Comparison of ENCODE assay signal across 14 mouse cellular contexts in genomic region chrX:20771666-20772065, GRCm38 (mm10). TPM values are rescaled to one million over a fixed set of nuclear protein-coding genes. Genes with fewer than 3 reads are reported as not detected.
A peak's percentile ranks its signal among the peaks of the same experiment; 100 is the strongest.
DNase-seq lines count a peak whose midpoint lies in the region; TF ChIP-seq lines count a peak whose summit lies in the region.
"Had no signal": no experiment of that assay in that cellular context is flagged by ENCODE, and none has a peak within 500 bp of the region (broad histone marks: within the 10 kb centered on the region; RNA-seq: fewer than 3 reads in every experiment).

No protein-coding gene starts in this region.

- dilution Hi-C loops in CH12.LX (cut with MboI; ENCODE audit: extremely low pct_ligation_motif_present, extremely low pct_unique_long_range_greater_than_20kb, low sequenced_read_pairs) = no loop called here

- H3K36me3 ChIP-seq in CH12.LX (replicated peaks in 1 of 2; ENCODE audit: control insufficient read depth in 1 of 2, insufficient read depth in 1 of 2, low read length in 1 of 2) = no peaks in the 10 kb centered on the region
- H3K36me3 ChIP-seq: forebrain, embryonic 12.5 days; heart, embryonic 15.5 days; limb, embryonic 15.5 days had no signal

- no peak for TF ChIP-seq POLR2A in CH12.LX (IDR thresholded peaks at IDR 0.05; ENCODE audit: low read depth, low read length)

- no peak overlapping the region for H3K27ac ChIP-seq in CH12.LX (ENCODE audit: insufficient read depth, low read depth)
- H3K27ac ChIP-seq: forebrain, embryonic 12.5 days; heart, embryonic 15.5 days; layer of hippocampus, adult 2 months; limb, embryonic 15.5 days had no signal

- TF ChIP-seq EP300 in CH12.LX (IDR thresholded peaks at IDR 0.05; ENCODE audit: low read length) = no peak

- TF ChIP-seq RAD21 in CH12.LX (IDR thresholded peaks at IDR 0.05; ENCODE audit: low read depth, low read length) = no peak

- H3K9me3 ChIP-seq in CH12.LX (replicated peaks; ENCODE audit: low read length) = no peaks in the 10 kb centered on the region
- H3K9me3 ChIP-seq: forebrain, embryonic 12.5 days; heart, embryonic 15.5 days; limb, embryonic 15.5 days had no signal

- H3K4me1 ChIP-seq in CH12.LX (ENCODE audit: control insufficient read depth in 1 of 2, insufficient read depth in 2 of 2) = peaks cover 0 to 10% of the 10 kb centered on the region in 2 experiments; a peak in 2 of 4 replicates
- H3K4me1 ChIP-seq: forebrain, embryonic 12.5 days; heart, embryonic 15.5 days; limb, embryonic 15.5 days had no signal

- no peak overlapping the region for H3K9ac ChIP-seq in CH12.LX (ENCODE audit: insufficient read depth, low read depth)
- H3K9ac ChIP-seq: forebrain, embryonic 12.5 days; heart, embryonic 15.5 days; limb, embryonic 15.5 days had no signal

- DNase-seq in lung, adult 18-20 months = peak; percentile 4 to 8
- no peak for DNase-seq in lung, postnatal 14 days
- DNase-seq in CH12.LX (ENCODE audit: extremely low read depth) (peak; percentile 15), ZHBTc4 (ENCODE audit: low read depth, low spot score) (peak; percentile 73), MN1 (ENCODE audit: low spot score) (no peak)
- DNase-seq in naive thymus-derived CD4-positive, alpha-beta T cell, adult 2 months (ENCODE audit: low read depth) = peak; percentile 15
- no peak for DNase-seq in gastrocnemius, postnatal 14 days
- DNase-seq in left cerebral cortex, postnatal 36 days (ENCODE audit: low spot score in 2 of 2) = no peak

- in situ Hi-C loops in CH12.LX (cut with MboI; ENCODE audit: low pct_ligation_motif_present, low pct_unique_long_range_greater_than_20kb, low sequenced_read_pairs) = loop anchor here (10.0 kb wide), 1 partner anchor 107 kb away; no protein-coding TSS in a partner anchor

- H3K4me3 ChIP-seq in CH12.LX (replicated peaks in 1 of 3; ENCODE audit: low read depth in 2 of 3, low read length in 2 of 3, poor library complexity in 1 of 3) = no peak overlapping the region
- H3K4me3 ChIP-seq: forebrain, embryonic 12.5 days; heart, embryonic 15.5 days; layer of hippocampus, adult 2 months; limb, embryonic 15.5 days had no signal

- H3K27me3 ChIP-seq in CH12.LX (replicated peaks) = no peaks in the 10 kb centered on the region
- H3K27me3 ChIP-seq: forebrain, embryonic 12.5 days; heart, embryonic 15.5 days; limb, embryonic 15.5 days; Patski had no signal

- TF ChIP-seq CTCF in CH12.LX (conservative IDR thresholded peaks at IDR 0.05 in 1 of 2, IDR thresholded peaks at IDR 0.05 in 1 of 2; ENCODE audit: low read depth in 2 of 2, low read length in 2 of 2) = no peak

- no peak overlapping the region for H3K4me2 ChIP-seq in CH12.LX (ENCODE audit: insufficient read depth, low read depth, poor library complexity, severe bottlenecking)
- H3K4me2 ChIP-seq: forebrain, embryonic 12.5 days; heart, embryonic 15.5 days; limb, embryonic 15.5 days; midbrain, embryonic 11.5 days had no signal

- intact Hi-C loops in gastrocnemius, postnatal 14 days (cut with DNase I; ENCODE audit: low total_unique reads) = no loop called here
- intact Hi-C loops in left cerebral cortex, postnatal 36 days (cut with DNase I) = loop anchor here (5.0 kb wide), 1 partner anchor 109 kb away; no protein-coding TSS in a partner anchor

- H3K79me2 ChIP-seq in CH12.LX (replicated peaks; ENCODE audit: control insufficient read depth, extremely low read depth, insufficient read depth, poor library complexity, severe bottlenecking) = no peaks in the 10 kb centered on the region

TF ChIP-seq in CH12.LX, 34 proteins besides CTCF, POLR2A, EP300 and RAD21:
- no peak for TF ChIP-seq MYC (IDR thresholded peaks at IDR 0.05; ENCODE audit: low read depth, low read length)

RNA-seq across cellular contexts. Expression of gene Araf, which starts 25.9 kb away (rescaled TPM):
- total RNA-seq in CH12.LX (2012; rRNA removed) = 60.6 and 63.8 TPM in 2 replicates
- 52.8 and 55.9 TPM in 2 replicates for total RNA-seq in CH12.LX (2014; rRNA removed)
- 72.2 and 79.7 TPM in 2 replicates for polyA plus RNA-seq in CH12.LX (2012; ENCODE audit: insufficient read length, low read depth)
- total RNA-seq in gastrocnemius, postnatal 14 days (2021) = 10 to 100 TPM; 74.6 to 78.7 TPM
- total RNA-seq in left cerebral cortex, postnatal 36 days (2021) = 100 to 1,000 TPM; 172 to 185 TPM

Comparison
In these comparisons a context has a peak if more than half of its experiments do, and no peak if none do; other contexts are left out.
1. DNase-seq: peak in lung, adult 18-20 months (2 of 2), CH12.LX (single experiment), ZHBTc4 (single experiment) and naive thymus-derived CD4-positive, alpha-beta T cell, adult 2 months (single experiment); none in lung, postnatal 14 days (single experiment), gastrocnemius, postnatal 14 days (single experiment), left cerebral cortex, postnatal 36 days (0 of 2) and MN1 (single experiment).